Mouse (Mus musculus): ENCODE measurements around the gene Zfp827. TPM values are rescaled to one million over a fixed set of nuclear protein-coding genes. Genes with fewer than 3 reads are reported as not detected.
A peak's percentile ranks its signal among the peaks of the same experiment; 100 is the strongest.

Gene Zfp827
- polyA plus RNA-seq, 1 experiment = 0.16 TPM

- TF ChIP-seq CTCF (IDR thresholded peaks at IDR 0.05; ENCODE audit: low read depth, low read length) (no peak), POLR2A (IDR thresholded peaks at IDR 0.05; ENCODE audit: borderline replicate concordance, low read depth, low read length) (no peak)
- Histone ChIP-seq H3K4me3 (ENCODE audit: insufficient read depth, low read length) (no peak overlapping the region), H3K27ac (ENCODE audit: insufficient read depth, low read depth, low read length) (peak overlapping the region; percentile 85), H3K4me1 (ENCODE audit: control insufficient read depth, insufficient read depth, low read length) (peaks cover 48% of the 10 kb centered on the region)
Measured at GRCm38 (mm10) chr8:79161172-79161778, 133.0 kb downstream of the Zfp827 start.

DNA sequence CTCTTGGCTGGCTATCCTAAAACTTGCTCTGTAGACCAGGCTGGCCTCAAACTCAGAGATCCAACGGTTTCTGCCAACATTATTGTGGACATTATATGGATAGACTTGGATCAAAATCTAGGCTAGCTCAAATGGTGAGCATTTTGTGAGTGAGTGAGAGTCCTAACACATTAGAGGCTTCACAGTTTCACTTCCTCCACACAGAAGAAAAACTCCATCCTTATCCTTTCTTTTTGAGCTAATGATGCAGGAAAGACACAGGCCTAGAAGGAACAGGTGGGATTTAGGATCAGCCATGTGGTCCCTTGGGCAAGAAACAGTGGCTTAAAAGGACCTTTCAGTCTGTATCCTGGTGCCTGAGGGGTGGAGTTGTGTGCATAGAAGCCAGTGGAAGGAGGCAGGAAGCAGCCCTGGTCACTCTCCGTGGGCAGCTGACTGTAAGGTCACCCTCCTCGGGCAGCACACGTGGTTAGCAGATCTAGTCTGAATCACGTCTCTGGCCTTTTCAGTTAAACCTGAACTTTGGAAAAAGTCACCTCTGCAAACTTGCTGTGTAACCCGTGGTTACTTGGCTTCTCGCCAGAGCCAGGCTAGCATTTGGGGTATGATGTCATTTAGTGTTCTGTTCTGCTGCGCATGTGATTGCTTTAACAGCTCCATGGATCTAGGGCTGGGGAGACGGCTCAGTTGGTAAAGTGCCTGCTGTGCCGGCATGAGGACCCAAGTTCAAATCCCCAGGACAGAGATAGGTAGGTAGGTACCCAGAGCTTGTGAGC is 134.5 kb downstream of the Zfp827 start:
- TF ChIP-seq POLR2A (IDR thresholded peaks at IDR 0.05; ENCODE audit: borderline replicate concordance, low read depth, low read length) (no peak), CTCF (IDR thresholded peaks at IDR 0.05; ENCODE audit: low read depth, low read length) (no peak)
- peaks cover 48% of the 10 kb centered on the region for H3K4me1 ChIP-seq (ENCODE audit: control insufficient read depth, insufficient read depth, low read length)
- no peak overlapping the region; the same call in 1 of the 2 replicates for H3K4me3 ChIP-seq (ENCODE audit: insufficient read depth, low read length)
- peak overlapping the region; percentile 85 for H3K27ac ChIP-seq (ENCODE audit: insufficient read depth, low read depth, low read length)

DNA sequence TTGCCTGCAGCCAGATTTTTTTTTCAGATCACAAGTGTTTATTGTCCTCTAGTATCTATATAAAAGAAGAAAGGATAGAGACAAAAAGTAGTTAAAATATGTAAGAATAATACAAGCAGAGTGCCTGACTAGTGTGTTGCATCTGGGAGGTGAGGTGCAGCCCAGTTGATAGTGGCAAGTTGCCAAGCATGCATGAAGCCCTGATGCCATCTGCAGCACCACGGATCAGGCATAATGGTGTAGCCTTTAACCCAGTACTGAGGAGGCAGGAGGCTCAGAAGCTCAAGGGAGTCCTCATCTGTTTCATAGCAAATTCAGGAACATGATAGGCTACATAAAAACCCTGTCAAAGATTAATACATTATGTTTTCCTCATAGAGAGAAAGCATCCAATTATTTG is 136.1 kb downstream of the Zfp827 start:
- TF ChIP-seq POLR2A (IDR thresholded peaks at IDR 0.05; ENCODE audit: borderline replicate concordance, low read depth, low read length) = no peak
- TF ChIP-seq CTCF (IDR thresholded peaks at IDR 0.05; ENCODE audit: low read depth, low read length) = no peak
- H3K4me1 ChIP-seq (ENCODE audit: control insufficient read depth, insufficient read depth, low read length) = peaks cover 47% of the 10 kb centered on the region
- no peak overlapping the region for H3K4me3 ChIP-seq (ENCODE audit: insufficient read depth, low read length)
- H3K27ac ChIP-seq (ENCODE audit: insufficient read depth, low read depth, low read length) = no peak overlapping the region

GRCm38 (mm10) chr8:79165276-79165675 is 137.0 kb downstream of the Zfp827 start:
- H3K27ac ChIP-seq (ENCODE audit: insufficient read depth, low read depth, low read length) = no peak overlapping the region
- no peak overlapping the region for H3K4me3 ChIP-seq (ENCODE audit: insufficient read depth, low read length)
- H3K4me1 ChIP-seq (ENCODE audit: control insufficient read depth, insufficient read depth, low read length) = peaks cover 39% of the 10 kb centered on the region
- TF ChIP-seq CTCF (IDR thresholded peaks at IDR 0.05; ENCODE audit: low read depth, low read length) (no peak), POLR2A (IDR thresholded peaks at IDR 0.05; ENCODE audit: borderline replicate concordance, low read depth, low read length) (no peak)

GRCm38 (mm10) chr8:79173606-79174005 is 145.4 kb downstream of the Zfp827 start:
- Histone ChIP-seq H3K27ac (ENCODE audit: insufficient read depth, low read depth, low read length) (no peak overlapping the region), H3K4me3 (ENCODE audit: insufficient read depth, low read length) (no peak overlapping the region), H3K4me1 (ENCODE audit: control insufficient read depth, insufficient read depth, low read length) (no peaks in the 10 kb centered on the region)
- TF ChIP-seq POLR2A (IDR thresholded peaks at IDR 0.05; ENCODE audit: borderline replicate concordance, low read depth, low read length) = no peak
- no peak for TF ChIP-seq CTCF (IDR thresholded peaks at IDR 0.05; ENCODE audit: low read depth, low read length)

GRCm38 (mm10) chr8:79175991-79176390 is 147.8 kb downstream of the Zfp827 start:
- TF ChIP-seq POLR2A (IDR thresholded peaks at IDR 0.05; ENCODE audit: borderline replicate concordance, low read depth, low read length) (no peak), CTCF (IDR thresholded peaks at IDR 0.05; ENCODE audit: low read depth, low read length) (no peak)
- Histone ChIP-seq H3K4me1 (ENCODE audit: control insufficient read depth, insufficient read depth, low read length) (no peaks in the 10 kb centered on the region), H3K4me3 (ENCODE audit: insufficient read depth, low read length) (no peak overlapping the region), H3K27ac (ENCODE audit: insufficient read depth, low read depth, low read length) (no peak overlapping the region)

DNA sequence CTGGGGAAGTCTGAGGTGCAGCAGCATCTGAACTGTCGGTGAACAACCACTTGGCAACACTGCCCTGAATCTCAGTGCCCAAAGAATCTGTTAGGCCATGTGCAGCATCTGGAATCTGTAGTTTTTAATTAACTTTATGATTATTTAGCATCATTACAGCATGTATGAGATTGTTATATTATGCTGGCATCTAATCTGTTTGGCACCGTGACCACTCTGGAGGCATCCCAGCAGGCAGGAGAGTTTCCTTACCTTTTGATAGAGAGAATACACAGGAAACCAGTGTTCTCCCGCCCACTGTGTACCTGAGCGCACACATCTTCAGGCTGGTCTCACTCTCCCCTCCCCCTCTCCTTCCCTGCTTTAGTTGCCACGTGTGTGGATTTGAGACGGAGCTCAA is 151.4 kb downstream of the Zfp827 start:
- H3K4me3 ChIP-seq (ENCODE audit: insufficient read depth, low read length) = no peak overlapping the region
- no peaks in the 10 kb centered on the region for H3K4me1 ChIP-seq (ENCODE audit: control insufficient read depth, insufficient read depth, low read length)
- TF ChIP-seq CTCF (IDR thresholded peaks at IDR 0.05; ENCODE audit: low read depth, low read length) = no peak
- no peak for TF ChIP-seq POLR2A (IDR thresholded peaks at IDR 0.05; ENCODE audit: borderline replicate concordance, low read depth, low read length)
- no peak overlapping the region for H3K27ac ChIP-seq (ENCODE audit: insufficient read depth, low read depth, low read length)

DNA sequence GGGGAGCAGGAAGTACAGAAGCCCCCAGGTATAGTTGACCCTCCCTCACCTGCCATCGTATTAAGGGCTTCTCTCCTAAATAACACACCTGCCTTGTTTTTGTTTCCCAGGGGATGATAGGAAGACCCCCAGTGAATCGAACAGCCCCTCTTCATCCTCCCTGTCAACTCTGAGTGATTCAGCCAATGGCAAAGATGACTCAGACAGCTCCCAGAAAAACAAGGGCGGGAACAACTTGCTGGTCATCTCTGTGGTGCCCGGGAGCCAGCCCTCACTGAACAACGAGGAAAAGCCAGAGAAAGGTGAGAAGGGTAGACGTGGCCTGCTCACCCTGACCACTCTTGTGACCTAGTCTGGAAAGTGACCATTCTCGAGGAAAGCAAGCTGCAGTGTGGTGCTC is 157.3 kb downstream of the Zfp827 start:
- TF ChIP-seq POLR2A (IDR thresholded peaks at IDR 0.05; ENCODE audit: borderline replicate concordance, low read depth, low read length) (no peak), CTCF (IDR thresholded peaks at IDR 0.05; ENCODE audit: low read depth, low read length) (no peak)

DNA sequence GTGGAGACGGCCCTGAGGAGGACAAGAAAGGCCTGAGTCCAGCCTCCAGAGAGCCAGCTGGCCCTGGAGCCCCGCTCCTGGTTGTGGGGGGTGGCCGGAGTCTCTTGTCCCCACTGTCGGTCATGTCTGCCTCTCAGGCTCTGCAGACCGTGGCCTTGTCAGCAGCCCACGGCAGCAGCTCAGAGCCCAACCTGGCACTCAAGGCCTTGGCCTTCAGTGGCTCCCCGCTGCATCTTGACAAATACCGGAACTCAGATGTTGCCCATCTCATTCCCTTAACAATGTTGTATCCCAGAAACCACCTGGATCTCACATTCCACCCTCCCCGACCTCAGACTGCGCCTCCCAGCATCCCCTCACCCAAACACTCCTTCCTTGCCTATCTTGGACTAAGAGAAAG is 161.8 kb downstream of the Zfp827 start:
- no peaks in the 10 kb centered on the region for H3K4me1 ChIP-seq (ENCODE audit: control insufficient read depth, insufficient read depth, low read length)
- H3K4me3 ChIP-seq (ENCODE audit: insufficient read depth, low read length) = no peak overlapping the region
- no peak overlapping the region for H3K27ac ChIP-seq (ENCODE audit: insufficient read depth, low read depth, low read length)
- TF ChIP-seq CTCF (IDR thresholded peaks at IDR 0.05; ENCODE audit: low read depth, low read length) = no peak
- no peak for TF ChIP-seq POLR2A (IDR thresholded peaks at IDR 0.05; ENCODE audit: borderline replicate concordance, low read depth, low read length)

More for the DNA sequence above, 157.3 kb downstream of the Zfp827 start:
- no peak overlapping the region for H3K4me3 ChIP-seq (ENCODE audit: insufficient read depth, low read length)
- no peak overlapping the region for H3K27ac ChIP-seq (ENCODE audit: insufficient read depth, low read depth, low read length)
- H3K4me1 ChIP-seq (ENCODE audit: control insufficient read depth, insufficient read depth, low read length) = no peaks in the 10 kb centered on the region

DNA sequence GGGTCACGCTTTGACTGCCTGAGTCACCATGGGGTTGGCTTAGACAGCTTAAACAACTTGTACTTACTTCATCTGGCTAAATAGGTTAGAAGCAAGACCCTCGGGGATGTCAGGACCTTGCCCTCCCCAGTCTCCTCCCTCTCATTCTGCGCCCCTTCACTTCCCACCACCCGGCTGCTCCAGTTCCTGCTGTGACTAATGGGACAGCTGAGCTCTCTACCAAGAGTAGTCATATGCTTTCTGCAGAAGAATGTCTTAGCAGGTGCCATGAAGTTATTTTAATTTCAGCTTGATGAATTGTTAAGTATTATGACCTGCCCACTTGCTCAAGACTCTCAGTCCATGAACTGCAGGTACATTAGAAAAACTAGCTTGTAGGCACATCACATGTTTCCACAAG is 168.2 kb downstream of the Zfp827 start:
- TF ChIP-seq CTCF (IDR thresholded peaks at IDR 0.05; ENCODE audit: low read depth, low read length) = no peak
- no peak for TF ChIP-seq POLR2A (IDR thresholded peaks at IDR 0.05; ENCODE audit: borderline replicate concordance, low read depth, low read length)
- Histone ChIP-seq H3K4me3 (ENCODE audit: insufficient read depth, low read length) (no peak overlapping the region), H3K27ac (ENCODE audit: insufficient read depth, low read depth, low read length) (no peak overlapping the region), H3K4me1 (ENCODE audit: control insufficient read depth, insufficient read depth, low read length) (peaks cover 4% of the 10 kb centered on the region)

Measured in bone marrow macrophage, adult 2 months (primary cell).